9 mouse cellular contexts compared by ENCODE assay signal in genomic region chr7:28268576-28268975, GRCm38 (mm10). TPM values are rescaled to one million over a fixed set of nuclear protein-coding genes. Genes with fewer than 3 reads are reported as not detected.
DNase-seq lines count a peak whose midpoint lies in the region; ATAC-seq and TF ChIP-seq lines count a peak whose summit lies in the region.
"Had no signal": no experiment of that assay in that cellular context is flagged by ENCODE, and none has a peak within 500 bp of the region (broad histone marks: within the 10 kb centered on the region; RNA-seq: fewer than 3 reads in every experiment).

No protein-coding gene starts in this region.

- WGBS in kidney, adult 2 months = 19% methylated on average over 16 of the region's 16 CpGs
- 33% methylated on average over 16 of the region's 16 CpGs for WGBS in hindbrain, embryonic 11.5 days
- WGBS in midbrain, embryonic 11.5 days = 29% methylated on average over 16 of the region's 16 CpGs

- DNase-seq in kidney, adult 2 months = no peak
- no peak for DNase-seq in kidney, adult 11 months
- DNase-seq in brain, adult 2 months (ENCODE audit: low read depth, low spot score) = peak; percentile 21
- no peak for DNase-seq in hindbrain, embryonic 11.5 days (ENCODE audit: low spot score)
- peak; percentile 87 for DNase-seq in midbrain, embryonic 11.5 days (ENCODE audit: low spot score, missing footprints)
- DNase-seq in thymus, postnatal 4 days = no peak
- no peak for DNase-seq in cerebellum, postnatal 25 days
- no peak for DNase-seq in thymus, postnatal 14 days

- no peaks in the 10 kb centered on the region for H3K27me3 ChIP-seq in kidney, adult 2 months (replicated peaks; ENCODE audit: control insufficient read depth, insufficient read depth, low read length)
- H3K27me3 ChIP-seq in hindbrain, embryonic 11.5 days (ENCODE audit: control insufficient read depth, insufficient read depth, low read length) = no peaks in the 10 kb centered on the region; the same call in 1 of the 2 replicates
- no peaks in the 10 kb centered on the region for H3K27me3 ChIP-seq in midbrain, embryonic 11.5 days (ENCODE audit: control insufficient read depth, insufficient read depth, low read length)

- peak overlapping the region; percentile 79 for H3K4me2 ChIP-seq in hindbrain, embryonic 11.5 days (replicated peaks; ENCODE audit: low read depth, low read length)
- H3K4me2 ChIP-seq in midbrain, embryonic 11.5 days = peak overlapping the region; percentile 64

- no peak for TF ChIP-seq POLR2A in kidney, adult 2 months (IDR thresholded peaks at IDR 0.05; ENCODE audit: low read depth, low read length)

- no peak for TF ChIP-seq CTCF in kidney, adult 2 months (conservative IDR thresholded peaks at IDR 0.05; ENCODE audit: insufficient read depth, insufficient read length, low read depth, low read length)

- no peak for ATAC-seq in hindbrain, embryonic 11.5 days (ENCODE audit: low FRiP score)
- ATAC-seq in midbrain, embryonic 11.5 days (ENCODE audit: low FRiP score) = no peak

- no peak overlapping the region for H3K27ac ChIP-seq in kidney, adult 2 months (ENCODE audit: insufficient read depth, low read depth, low read length)
- H3K27ac ChIP-seq in hindbrain, embryonic 11.5 days (ENCODE audit: low read depth, low read length) = peak overlapping the region; percentile 90; the same call in 1 of the 2 replicates
- no peak overlapping the region for H3K27ac ChIP-seq in midbrain, embryonic 11.5 days (ENCODE audit: low read depth, low read length)
- H3K27ac ChIP-seq: macrophage had no signal

- H3K9ac ChIP-seq in hindbrain, embryonic 11.5 days (ENCODE audit: low read depth, low read length) = peak overlapping the region; percentile 99
- H3K9ac ChIP-seq in midbrain, embryonic 11.5 days (ENCODE audit: low read length) = peak overlapping the region; percentile 98

- 0 out of 2 replicates have a peak, but pooled peaks cover 2% of the 10 kb centered on the region for H3K4me1 ChIP-seq in kidney, adult 2 months (ENCODE audit: control insufficient read depth, insufficient read depth, low read length)
- H3K4me1 ChIP-seq in hindbrain, embryonic 11.5 days (replicated peaks; ENCODE audit: control insufficient read depth, insufficient read depth, low read length) = no peaks in the 10 kb centered on the region
- 0 out of 2 replicates have a peak, but pooled peaks cover 6% of the 10 kb centered on the region for H3K4me1 ChIP-seq in midbrain, embryonic 11.5 days (ENCODE audit: control insufficient read depth, insufficient read depth, low read length)

- no peaks in the 10 kb centered on the region for H3K9me3 ChIP-seq in hindbrain, embryonic 11.5 days (ENCODE audit: control insufficient read depth, low read length)
- H3K9me3 ChIP-seq in midbrain, embryonic 11.5 days (ENCODE audit: control insufficient read depth, low read length) = no peaks in the 10 kb centered on the region; the same call in 1 of the 2 replicates

- peak overlapping the region; percentile 99 for H3K4me3 ChIP-seq in kidney, adult 2 months (ENCODE audit: insufficient read depth, low read depth, low read length)
- H3K4me3 ChIP-seq in hindbrain, embryonic 11.5 days (ENCODE audit: low read depth, low read length) = peak overlapping the region; percentile 74
- H3K4me3 ChIP-seq in midbrain, embryonic 11.5 days (ENCODE audit: low read depth, low read length) = peak overlapping the region; percentile 93

- H3K36me3 ChIP-seq in kidney, adult 2 months (ENCODE audit: control insufficient read depth, insufficient read depth, low read length) = no peaks in the 10 kb centered on the region
- H3K36me3 ChIP-seq in hindbrain, embryonic 11.5 days (ENCODE audit: control insufficient read depth, insufficient read depth, low read length) = peaks cover 5% of the 10 kb centered on the region; the same call in 1 of the 2 replicates
- peaks cover 8% of the 10 kb centered on the region; the same call in 1 of the 2 replicates for H3K36me3 ChIP-seq in midbrain, embryonic 11.5 days (ENCODE audit: control insufficient read depth, insufficient read depth, low read length)

RNA-seq across cellular contexts. Expression of gene Eid2, which starts 0.9 kb away (rescaled TPM):
- 5.2 and 5.7 TPM in 2 replicates for polyA plus RNA-seq in kidney, adult 2 months (2012; rRNA removed)
- 7.2 and 12.7 TPM in 2 replicates for polyA plus RNA-seq in hindbrain, embryonic 11.5 days (2014; fragmentation: Nextera tagmentation; extraction: Ambion mirVana)
- polyA plus RNA-seq in midbrain, embryonic 11.5 days (2014; fragmentation: Nextera tagmentation; extraction: Ambion mirVana) = 10.1 and 13.4 TPM in 2 replicates

RNA-seq across cellular contexts. Expression of gene Eid2b, which starts 9.0 kb away (rescaled TPM):
- polyA plus RNA-seq in kidney, adult 2 months (2012; rRNA removed) = 7.7 and 10.2 TPM in 2 replicates
- 17.4 and 19.0 TPM in 2 replicates for polyA plus RNA-seq in hindbrain, embryonic 11.5 days (2014; fragmentation: Nextera tagmentation; extraction: Ambion mirVana)
- 18.0 and 21.9 TPM in 2 replicates for polyA plus RNA-seq in midbrain, embryonic 11.5 days (2014; fragmentation: Nextera tagmentation; extraction: Ambion mirVana)

RNA-seq across cellular contexts. Expression of gene Selenov, which starts 22.4 kb away (rescaled TPM):
- 0.14 TPM in 1 of 2 replicates, not detected in the other for polyA plus RNA-seq in kidney, adult 2 months (2012; rRNA removed)
- polyA plus RNA-seq in hindbrain, embryonic 11.5 days (2014; fragmentation: Nextera tagmentation; extraction: Ambion mirVana) = 0.46 and 0.52 TPM in 2 replicates
- 0.41 and 0.48 TPM in 2 replicates for polyA plus RNA-seq in midbrain, embryonic 11.5 days (2014; fragmentation: Nextera tagmentation; extraction: Ambion mirVana)
- polyA plus RNA-seq: macrophage had no signal

RNA-seq across cellular contexts. Expression of gene Dll3, which starts 33.5 kb away (rescaled TPM):
- polyA plus RNA-seq in kidney, adult 2 months (2012; rRNA removed) = not detected in 2 replicates
- 77.4 and 86.1 TPM in 2 replicates for polyA plus RNA-seq in hindbrain, embryonic 11.5 days (2014; fragmentation: Nextera tagmentation; extraction: Ambion mirVana)
- polyA plus RNA-seq in midbrain, embryonic 11.5 days (2014; fragmentation: Nextera tagmentation; extraction: Ambion mirVana) = 89.6 and 90.0 TPM in 2 replicates
- polyA plus RNA-seq: macrophage had no signal

RNA-seq across cellular contexts. Expression of gene Timm50, which starts 43.3 kb away (rescaled TPM):
- polyA plus RNA-seq in kidney, adult 2 months (2012; rRNA removed) = 99.0 and 102 TPM in 2 replicates
- 189 and 201 TPM in 2 replicates for polyA plus RNA-seq in hindbrain, embryonic 11.5 days (2014; fragmentation: Nextera tagmentation; extraction: Ambion mirVana)
- polyA plus RNA-seq in midbrain, embryonic 11.5 days (2014; fragmentation: Nextera tagmentation; extraction: Ambion mirVana) = 195 and 214 TPM in 2 replicates

Comparison
In these comparisons a context has a peak if more than half of its experiments do, and no peak if none do; other contexts are left out.
1. DNase-seq: peak in brain, adult 2 months (single experiment) and midbrain, embryonic 11.5 days (single experiment); none in kidney, adult 2 months (single experiment), kidney, adult 11 months (single experiment), hindbrain, embryonic 11.5 days (single experiment), thymus, postnatal 4 days (single experiment), cerebellum, postnatal 25 days (0 of 2) and thymus, postnatal 14 days (single experiment).
2. Peak in every context shown above with its lines, with median percentiles within 50 percentile points of each other: H3K4me3 ChIP-seq.